Mouse (Mus musculus) bone marrow, adult 2 months (tissue): ENCODE measurements around the gene Krt82.

Experiments used
- CTCF ChIP-seq: fragments of 200-500 bp; IDR thresholded peaks from 2 replicates; pipeline ENCODE4 v1.5.1; 2011; ENCODE audit warnings: low read length, control low read depth; ENCODE audit not compliant: control insufficient read depth, insufficient read depth
- POLR2A ChIP-seq: fragments of 200-500 bp; IDR thresholded peaks from 2 replicates; pipeline ENCODE4 v1.6.1; 2011; ENCODE audit warnings: low read depth, mild to moderate bottlenecking, control low read depth, low read length, borderline replicate concordance; ENCODE audit not compliant: control insufficient read depth

GRCm38 (mm10) chr15:101544478-101544877 lies 6.0 kb downstream of the Krt82 start:
- TF ChIP-seq CTCF (no peak), POLR2A (no peak)
